Mouse (Mus musculus): ENCODE results near the gene Tex38.

DNA sequence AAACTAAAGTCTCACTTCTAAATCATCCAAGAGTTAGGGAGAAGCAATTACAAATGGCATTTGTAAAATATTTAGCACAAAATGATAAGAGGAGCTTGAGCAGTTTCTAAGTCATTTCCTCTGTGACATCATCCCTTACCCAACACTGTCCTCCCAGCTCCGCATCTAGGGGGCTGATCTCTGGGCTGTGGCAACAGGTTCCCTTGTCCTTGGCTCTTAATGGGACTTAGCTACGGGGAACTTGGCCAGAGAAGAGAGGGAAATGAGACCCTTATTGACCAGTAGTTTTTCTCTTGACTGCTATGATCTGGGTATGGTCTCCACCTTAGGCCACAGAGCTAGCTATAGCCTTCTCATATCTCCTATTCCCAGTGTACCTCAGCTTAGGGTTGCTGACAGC is 44.5 kb upstream of the Tex38 start:
- TF ChIP-seq CTCF (IDR thresholded peaks at IDR 0.05; ENCODE audit: control insufficient read depth, insufficient read depth, low read length) (no peak), POLR2A (IDR thresholded peaks at IDR 0.05; ENCODE audit: borderline replicate concordance, control insufficient read depth, low read depth, low read length) (no peak)
